Mouse (Mus musculus): Measurements from ENCODE around the gene Trappc12.

- TF ChIP-seq POLR2A (IDR thresholded peaks at IDR 0.05; ENCODE audit: low read depth, low read length) (no peak), CTCF (IDR thresholded peaks at IDR 0.05; ENCODE audit: borderline replicate concordance, insufficient read depth, low read length) (no peak)
Measured at GRCm38 (mm10) chr12:28666734-28667133, 83.5 kb downstream of the Trappc12 start.
